Mouse (Mus musculus) CH12.LX (cell line): ENCODE results near the gene Fitm2. TPM values are rescaled to one million over a fixed set of nuclear protein-coding genes. Genes with fewer than 3 reads are reported as not detected.

Experiments
- DNase-seq: peaks from one replicate; pipeline ENCODE4 v3.0.0-alpha.2; 2013; ENCODE audit errors: extremely low read depth
- H3K27ac ChIP-seq: 2 replicates; pipeline ENCODE4 v1.5.1; 2012; ENCODE audit warnings: low read depth, mild to moderate bottlenecking, control low read depth, moderate library complexity; ENCODE audit not compliant: insufficient read depth
- H3K27me3 ChIP-seq: replicated peaks from 2 replicates; pipeline ENCODE3; 2012; ENCODE audit warnings: inconsistent platforms
- H3K36me3 ChIP-seq, 2 experiments: replicated peaks in 1 of 2; 2 replicates each; pipeline versions ENCODE3 to v1.6.1; 2012; ENCODE audit warnings: inconsistent platforms in 1 of 2, low read length in 1 of 2, mild to moderate bottlenecking in 1 of 2, mixed read lengths in 1 of 2, moderate library complexity in 1 of 2; ENCODE audit not compliant: control insufficient read depth in 1 of 2, insufficient read depth in 1 of 2
- H3K4me1 ChIP-seq, 2 experiments: 2 replicates each; pipeline ENCODE4 v1.6.1; 2012; ENCODE audit warnings: inconsistent platforms in 1 of 2, moderate library complexity in 1 of 2; ENCODE audit not compliant: insufficient read depth in 2 of 2, control insufficient read depth in 1 of 2
- H3K4me2 ChIP-seq: 2 replicates; pipeline ENCODE4 v1.6.1; 2012; ENCODE audit warnings: low read depth, mild to moderate bottlenecking, control low read depth; ENCODE audit not compliant: poor library complexity, insufficient read depth, severe bottlenecking
- H3K4me3 ChIP-seq, 3 experiments: fragments of 150-350 bp in 1 of 3; sonication (generic) in 1 of 3; replicated peaks in 1 of 3; 2 replicates each; pipeline versions ENCODE3 to v1.5.1; 2011 to 2012; ENCODE audit warnings: low read depth in 2 of 3, low read length in 2 of 3, mild to moderate bottlenecking in 2 of 3, moderate library complexity in 2 of 3, control low read depth in 1 of 3, improper control_type of control experiment in 1 of 3, inconsistent platforms in 1 of 3, mixed read lengths in 1 of 3; ENCODE audit not compliant: poor library complexity in 1 of 3
- H3K79me2 ChIP-seq: replicated peaks from 2 replicates; pipeline ENCODE4 v1.6.1; 2012; ENCODE audit warnings: mild to moderate bottlenecking, moderate library complexity; ENCODE audit not compliant: control insufficient read depth, poor library complexity, insufficient read depth, severe bottlenecking; ENCODE audit errors: extremely low read depth
- H3K9ac ChIP-seq: 2 replicates; pipeline ENCODE4 v1.6.1; 2012; ENCODE audit warnings: low read depth, mild to moderate bottlenecking, control low read depth, moderate library complexity; ENCODE audit not compliant: insufficient read depth
- H3K9me3 ChIP-seq: replicated peaks from 2 replicates; pipeline ENCODE3; 2012; ENCODE audit warnings: low read length, inconsistent platforms, mixed read lengths
- BHLHE40 ChIP-seq: IDR thresholded peaks from 2 replicates; pipeline ENCODE4 v1.6.1; 2011; ENCODE audit warnings: mild to moderate bottlenecking, low read depth, low read length, improper control_type of control experiment
- E2F4 ChIP-seq: IDR thresholded peaks from 2 replicates; pipeline ENCODE4 v1.6.1; 2011; ENCODE audit warnings: low read depth, low read length, improper control_type of control experiment; ENCODE audit not compliant: insufficient replicate concordance
- GABPA ChIP-seq: IDR thresholded peaks from 2 replicates; pipeline ENCODE4 v1.6.1; 2012; ENCODE audit warnings: low read depth, low read length, improper control_type of control experiment, inconsistent platforms; ENCODE audit not compliant: insufficient replicate concordance
- HCFC1 ChIP-seq: IDR thresholded peaks from 2 replicates; pipeline ENCODE4 v1.6.1; 2012; ENCODE audit warnings: low read depth, mild to moderate bottlenecking, inconsistent platforms, low read length, improper control_type of control experiment
- IRF4 ChIP-seq: IDR thresholded peaks from 2 replicates; pipeline ENCODE4 v1.6.1; 2014; ENCODE audit warnings: low read depth, mild to moderate bottlenecking, inconsistent platforms, low read length, improper control_type of control experiment
- JUND ChIP-seq: conservative IDR thresholded peaks from 2 replicates; pipeline ENCODE4 v1.6.1; 2011; ENCODE audit warnings: low read depth, low read length, improper control_type of control experiment
- KAT2A ChIP-seq: IDR thresholded peaks from 2 replicates; pipeline ENCODE4 v1.6.1; 2012; ENCODE audit warnings: low read length, improper control_type of control experiment, inconsistent platforms; ENCODE audit not compliant: insufficient replicate concordance
- MYC ChIP-seq: IDR thresholded peaks from 2 replicates; pipeline ENCODE4 v1.6.1; 2011; ENCODE audit warnings: low read depth, mild to moderate bottlenecking, improper control_type of control experiment, low read length
- NELFE ChIP-seq: IDR thresholded peaks from 2 replicates; pipeline ENCODE4 v1.6.1; 2011; ENCODE audit warnings: low read depth, low read length, improper control_type of control experiment
- NRF1 ChIP-seq: IDR thresholded peaks from 2 replicates; pipeline ENCODE4 v1.6.1; 2014; ENCODE audit warnings: low read depth, mild to moderate bottlenecking, inconsistent platforms, low read length, improper control_type of control experiment, moderate library complexity
- PAX5 ChIP-seq: IDR thresholded peaks from 2 replicates; pipeline ENCODE4 v1.6.1; 2012; ENCODE audit warnings: low read length, inconsistent platforms, mixed read lengths
- POLR2A ChIP-seq: IDR thresholded peaks from 2 replicates; pipeline ENCODE4 v1.6.1; 2011; ENCODE audit warnings: low read depth, mild to moderate bottlenecking, improper control_type of control experiment, low read length
- RCOR1 ChIP-seq: conservative IDR thresholded peaks from 2 replicates; pipeline ENCODE4 v1.6.1; 2012; ENCODE audit warnings: low read depth, mild to moderate bottlenecking, inconsistent platforms, low read length, improper control_type of control experiment
- SMC3 ChIP-seq: IDR thresholded peaks from 2 replicates; pipeline ENCODE4 v1.6.1; 2011; ENCODE audit warnings: low read depth, low read length, improper control_type of control experiment
- TBP ChIP-seq: conservative IDR thresholded peaks from 2 replicates; pipeline ENCODE4 v1.6.1; 2011; ENCODE audit warnings: low read depth, low read length, improper control_type of control experiment
- UBTF ChIP-seq: IDR thresholded peaks from 2 replicates; pipeline ENCODE4 v1.6.1; 2012; ENCODE audit warnings: low read depth, mild to moderate bottlenecking, inconsistent platforms, low read length, improper control_type of control experiment, moderate library complexity
- USF1 ChIP-seq: IDR thresholded peaks from 2 replicates; pipeline ENCODE4 v1.6.1; 2014; ENCODE audit warnings: low read depth, mild to moderate bottlenecking, inconsistent platforms, low read length, improper control_type of control experiment
- USF2 ChIP-seq: conservative IDR thresholded peaks from 2 replicates; pipeline ENCODE4 v1.6.1; 2011; ENCODE audit warnings: low read depth, low read length, improper control_type of control experiment
- ZC3H11A ChIP-seq: IDR thresholded peaks from 2 replicates; pipeline ENCODE4 v1.6.1; 2012; ENCODE audit warnings: low read depth, mild to moderate bottlenecking, inconsistent platforms, low read length, improper control_type of control experiment
- ZKSCAN1 ChIP-seq: IDR thresholded peaks from 2 replicates; pipeline ENCODE4 v1.6.1; 2012; ENCODE audit warnings: low read depth, inconsistent platforms, low read length, improper control_type of control experiment, borderline replicate concordance
- ZNF384 ChIP-seq: IDR thresholded peaks from 2 replicates; pipeline ENCODE4 v1.6.1; 2012; ENCODE audit warnings: low read depth, low read length, improper control_type of control experiment, inconsistent platforms
- dilution Hi-C: fragments of 300-500 bp; cut with MboI; formaldehyde crosslinking; loops from 2 replicates; pipeline ENCODE4 v1.14.3; 2020; ENCODE audit warnings: low sequenced_read_pairs; ENCODE audit not compliant: extremely low pct_unique_long_range_greater_than_20kb, extremely low pct_ligation_motif_present
- in situ Hi-C: fragments of 300-500 bp; cut with MboI; formaldehyde crosslinking; loops from 3 replicates; pipeline ENCODE4 v1.14.3; 2019; ENCODE audit warnings: low sequenced_read_pairs, low pct_ligation_motif_present, low pct_unique_long_range_greater_than_20kb, mixed read lengths
- polyA plus RNA-seq: library from polyadenylated mRNA; unstranded; fragments of >175 nt; gene quantifications from 2 replicates; pipeline ENCODE4 v1.2.1, GENCODE M21; 2012; ENCODE audit warnings: low read depth; ENCODE audit not compliant: insufficient read length
- total RNA-seq, 2 experiments: library from RNA; depleted of rRNA; stranded (reverse); fragments of 300-350 nt in 1 of 2; fragments of >200 nt in 1 of 2; gene quantifications; 2 replicates each; pipeline ENCODE4 v1.2.3; 2012 to 2014

Fitm2 gene
- total and polyA plus RNA-seq, 3 experiments, result 3.9 to 5.5 (median 5.0) TPM

GRCm38 (mm10) chr2:163464562-163464961, 7.9 kb downstream of the Fitm2 start:
- H3K9me3 ChIP-seq, result no peaks in the 10 kb centered on the region
- peaks cover 2% of the 10 kb centered on the region for H3K27me3 ChIP-seq
- H3K4me1 ChIP-seq, result no peaks in the 10 kb centered on the region
- H3K27ac ChIP-seq, result no peak overlapping the region
- H3K9ac ChIP-seq, result no peak overlapping the region
- H3K79me2 ChIP-seq, result no peaks in the 10 kb centered on the region
- no peak overlapping the region for H3K4me2 ChIP-seq
- DNase-seq, result no peak
- no peak overlapping the region for H3K4me3 ChIP-seq
- TF ChIP-seq GABPA, result no peak
- TF ChIP-seq RCOR1, result no peak
- TF ChIP-seq MYC, result no peak
- no peak for TF ChIP-seq SMC3
- no peak for TF ChIP-seq PAX5
- TF ChIP-seq, all 38 proteins: peak for 0
- in situ Hi-C loops, result no loop called here
- dilution Hi-C loops, result no loop called here
- H3K36me3 ChIP-seq, result peaks cover 7 to 37% of the 10 kb centered on the region in 2 experiments

- Histone ChIP-seq H3K4me2 (no peak overlapping the region), H3K27ac (no peak overlapping the region), H3K4me3 (no peak overlapping the region), H3K4me1 (no peaks in the 10 kb centered on the region), H3K79me2 (no peaks in the 10 kb centered on the region), H3K27me3 (peaks cover 6% of the 10 kb centered on the region), H3K9ac (no peak overlapping the region), H3K36me3 (peaks cover 6 to 31% of the 10 kb centered on the region in 2 experiments), H3K9me3 (no peaks in the 10 kb centered on the region)
- dilution Hi-C loops, result no loop called here
- in situ Hi-C loops, result no loop called here
- TF ChIP-seq BHLHE40 (no peak), KAT2A (no peak), JUND (no peak), HCFC1 (no peak), NELFE (no peak), ZC3H11A (no peak), USF2 (no peak)
- DNase-seq, result no peak
Observed at GRCm38 (mm10) chr2:163463998-163464397, 8.4 kb downstream of the Fitm2 start.

- dilution Hi-C loops, result no loop called here
- no peak overlapping the region for H3K4me3 ChIP-seq
- peaks cover 13% of the 10 kb centered on the region for H3K27me3 ChIP-seq
- TF ChIP-seq NELFE (no peak), USF1 (no peak), HCFC1 (no peak), MYC (no peak), E2F4 (no peak), NRF1 (no peak), TBP (no peak), ZNF384 (no peak), GABPA (no peak), IRF4 (no peak), POLR2A (no peak), ZKSCAN1 (no peak), USF2 (no peak), UBTF (no peak), SMC3 (no peak)
- TF ChIP-seq, all 38 proteins: peak for 0
- H3K4me1 ChIP-seq, result no peaks in the 10 kb centered on the region
- no peak overlapping the region for H3K27ac ChIP-seq
- H3K4me2 ChIP-seq, result no peak overlapping the region
- no peak overlapping the region for H3K9ac ChIP-seq
- no peak for DNase-seq
- in situ Hi-C loops, result no loop called here
- peaks cover 3 to 24% of the 10 kb centered on the region in 2 experiments for H3K36me3 ChIP-seq
- no peaks in the 10 kb centered on the region for H3K79me2 ChIP-seq
- no peaks in the 10 kb centered on the region for H3K9me3 ChIP-seq
Observed at GRCm38 (mm10) chr2:163463251-163463769, 9.1 kb downstream of the Fitm2 start.
